Mouse (Mus musculus) left cerebral cortex, postnatal 14 days (tissue): ENCODE measurements at regions not wholly inside any gene's neighbourhood (a gene's known extent, or its start where the extent isn't known, plus 50 kb on each side); places are given as distances from the start of the nearest gene placed in this dataset.

Experiments used
- DNase-seq, 2 experiments: peaks; one replicate each; pipeline ENCODE4 v3.0.0; 2021 to 2022; ENCODE audit warnings: low spot score in 2 of 2, mixed read lengths in 1 of 2
- intact Hi-C: fragments of 180-260 bp; cut with DNase I; formaldehyde crosslinking; loops from one replicate; pipeline ENCODE4 v1.15.1; 2025

GRCm38 (mm10) chr15:63071921-63072320, 773.1 kb downstream of the Gsdmc2 start:
- intact Hi-C loops, result no loop called here
- DNase-seq, result no peak

- DNase-seq, result no peak
- intact Hi-C loops, result no loop called here
Observed at GRCm38 (mm10) chr15:63067126-63067525, 777.9 kb downstream of the Gsdmc2 start.

- no peak for DNase-seq
- intact Hi-C loops, result no loop called here
Observed at GRCm38 (mm10) chr15:63066020-63066439, 778.9 kb downstream of the Gsdmc2 start.

GRCm38 (mm10) chr15:63061891-63062290, 783.1 kb downstream of the Gsdmc2 start:
- no peak for DNase-seq
- intact Hi-C loops, result no loop called here

GRCm38 (mm10) chr15:63060826-63061225, 784.2 kb downstream of the Gsdmc2 start:
- DNase-seq, result no peak
- intact Hi-C loops, result no loop called here

GRCm38 (mm10) chr15:63052570-63053255, 792.3 kb downstream of the Gsdmc2 start:
- DNase-seq, result no peak

GRCm38 (mm10) chr15:63050033-63050432, 794.9 kb downstream of the Gsdmc2 start:
- no peak for DNase-seq
- intact Hi-C loops, result no loop called here

More at GRCm38 (mm10) chr15:63052570-63053255, 792.3 kb downstream of the Gsdmc2 start:
- intact Hi-C loops, result no loop called here

GRCm38 (mm10) chr15:63042367-63042766, 802.6 kb downstream of the Gsdmc2 start:
- no peak for DNase-seq
- intact Hi-C loops, result no loop called here

DNA sequence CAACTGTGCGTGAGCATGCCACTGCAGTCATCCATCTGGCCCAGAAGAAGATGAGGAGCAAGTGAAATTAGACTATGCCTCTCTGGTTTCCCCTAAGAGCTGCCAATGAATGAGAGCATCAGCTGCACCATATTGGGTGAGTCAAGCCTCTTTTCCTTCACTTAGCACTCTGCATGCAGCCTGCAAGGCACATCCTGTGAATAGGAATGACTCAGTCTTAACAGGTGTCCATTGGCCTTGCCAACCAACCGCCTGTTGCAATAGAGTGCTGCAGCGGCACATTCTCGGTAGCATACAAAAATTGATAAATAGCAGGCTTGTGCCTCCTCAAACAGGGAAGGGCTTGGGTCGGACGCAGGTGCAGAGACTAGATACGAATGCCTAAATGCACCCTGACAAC, 808.7 kb downstream of the Gsdmc2 start:
- DNase-seq, result peak; percentile 10 to 15

GRCm38 (mm10) chr15:63020826-63021225, 824.2 kb downstream of the Gsdmc2 start:
- DNase-seq, result no peak
- intact Hi-C loops, result no loop called here

More for the DNA sequence above, 808.7 kb downstream of the Gsdmc2 start:
- intact Hi-C loops, result no loop called here

DNA sequence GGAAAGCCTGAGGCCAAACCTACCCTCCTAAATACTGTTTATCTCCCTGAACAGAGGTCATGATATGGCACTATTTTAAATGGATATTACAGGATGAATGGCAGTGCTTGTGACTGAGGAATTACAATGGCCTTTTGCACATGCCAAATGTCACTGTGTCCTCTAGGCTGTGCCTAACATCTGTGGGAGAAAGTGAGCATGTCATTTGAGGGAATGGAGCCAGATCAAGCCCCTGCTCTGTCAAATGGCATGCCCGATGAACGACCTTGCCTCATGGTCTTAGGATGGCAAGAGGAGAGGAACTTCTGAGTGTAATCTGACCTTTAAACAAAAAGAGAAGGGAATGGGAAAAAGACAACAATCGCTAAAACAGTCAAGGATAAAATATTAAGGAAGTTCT, 827.0 kb downstream of the Gsdmc2 start:
- no peak for DNase-seq
- intact Hi-C loops, result no loop called here

- DNase-seq, result no peak
- intact Hi-C loops, result no loop called here
Observed at GRCm38 (mm10) chr15:63006471-63007228, 838.3 kb downstream of the Gsdmc2 start.

DNA sequence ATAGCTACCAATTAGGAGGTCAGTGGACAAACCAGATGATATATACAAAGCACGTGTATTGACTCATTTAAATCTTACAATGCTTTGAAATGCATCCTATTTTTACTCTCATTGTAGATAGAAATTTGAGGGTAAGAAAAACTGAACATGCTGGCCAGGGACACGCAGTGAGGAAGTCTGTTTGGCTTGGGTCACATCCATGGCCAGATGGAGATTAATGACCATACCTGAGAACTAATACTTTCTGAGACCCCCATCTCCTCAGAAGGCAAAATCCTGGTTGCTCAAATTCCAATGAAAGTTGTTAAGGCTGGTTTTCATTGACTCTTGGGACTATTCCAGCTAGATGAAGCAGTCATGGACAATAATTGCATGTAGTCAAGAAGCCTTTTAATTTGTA, 850.3 kb downstream of the Gsdmc2 start:
- intact Hi-C loops, result no loop called here
- DNase-seq, result no peak

DNA sequence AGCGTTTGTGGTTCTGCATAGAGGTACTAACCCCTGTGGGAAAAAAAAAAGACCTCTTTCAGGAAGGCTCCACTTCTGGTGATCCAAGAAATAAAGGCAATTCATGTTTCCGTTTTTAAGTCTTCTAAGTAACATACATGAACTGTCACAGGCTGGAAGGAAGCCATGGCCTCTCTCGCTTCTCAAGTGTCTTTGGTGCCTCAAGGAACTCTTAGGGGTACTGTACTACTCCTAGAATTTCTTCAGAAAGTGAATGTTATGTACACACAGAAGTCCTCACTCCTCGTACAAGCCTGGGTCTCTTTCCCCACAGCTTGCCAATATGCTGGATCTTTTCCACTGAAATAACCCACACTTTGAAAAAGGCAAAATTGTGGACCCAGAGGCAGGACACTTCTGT, 858.1 kb downstream of the Gsdmc2 start:
- no peak for DNase-seq
- intact Hi-C loops, result no loop called here

GRCm38 (mm10) chr15:62986147-62986546, 858.8 kb downstream of the Gsdmc2 start:
- no peak for DNase-seq
- intact Hi-C loops, result no loop called here

DNA sequence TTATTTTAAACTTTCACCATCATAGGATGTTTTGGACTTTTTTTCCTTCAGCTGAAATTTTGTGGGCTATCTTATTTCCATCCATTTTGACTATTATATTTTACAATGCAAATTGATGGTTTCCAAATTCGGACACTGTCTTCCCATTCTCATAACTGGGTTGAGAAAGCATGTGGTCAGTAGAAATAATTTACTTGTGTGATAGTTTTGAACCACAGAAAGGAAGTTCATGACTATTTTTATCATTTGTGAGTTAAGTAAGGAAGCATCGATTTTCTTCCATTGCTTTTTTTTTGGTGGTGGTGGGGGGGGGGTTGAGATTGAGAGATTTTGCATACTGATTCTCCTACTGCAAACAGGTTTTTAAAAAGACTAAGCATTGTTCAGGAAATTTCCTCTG, 874.4 kb downstream of the Gsdmc2 start:
- no peak for DNase-seq
- intact Hi-C loops, result no loop called here

DNA sequence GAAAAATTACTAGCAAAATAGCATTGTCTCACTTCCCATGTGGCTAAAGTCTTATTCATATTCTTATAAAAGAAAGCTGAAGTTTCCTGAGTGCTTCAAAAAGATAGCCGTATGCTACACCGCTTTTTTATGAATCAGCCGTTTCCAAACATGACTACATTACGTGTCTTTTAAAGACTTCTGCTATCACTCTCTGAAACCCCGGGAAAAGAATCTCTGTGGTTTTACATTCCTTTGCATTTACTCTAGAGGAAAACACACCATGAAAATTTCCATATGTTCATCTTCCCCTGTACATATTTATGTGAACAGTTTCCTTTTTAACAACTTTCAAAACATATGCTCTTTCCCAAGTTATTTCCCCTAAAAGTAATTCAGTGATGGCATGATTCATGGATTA, 882.3 kb downstream of the Gsdmc2 start:
- DNase-seq, result peak in 1 of 2 experiments; percentile 4
- intact Hi-C loops, result no loop called here

DNA sequence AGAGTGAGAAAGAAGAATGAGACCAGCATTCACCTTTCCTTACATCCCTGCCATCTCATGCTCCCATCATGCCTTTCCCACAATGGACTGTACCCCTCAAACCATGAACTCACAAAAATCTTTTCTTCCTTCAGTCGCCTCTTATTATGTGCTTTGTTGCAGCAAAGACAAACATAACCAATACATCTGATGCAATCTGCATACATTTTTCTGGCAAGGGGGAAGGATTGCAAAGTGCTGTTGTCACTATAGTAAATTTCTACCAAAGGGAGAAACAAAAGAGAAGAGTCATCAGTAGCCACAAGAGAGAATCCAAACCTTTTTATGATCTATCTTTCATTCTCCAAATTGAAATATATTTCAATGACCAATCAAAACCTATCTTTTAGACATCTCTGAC, 884.4 kb downstream of the Gsdmc2 start:
- intact Hi-C loops, result no loop called here
- no peak for DNase-seq

DNA sequence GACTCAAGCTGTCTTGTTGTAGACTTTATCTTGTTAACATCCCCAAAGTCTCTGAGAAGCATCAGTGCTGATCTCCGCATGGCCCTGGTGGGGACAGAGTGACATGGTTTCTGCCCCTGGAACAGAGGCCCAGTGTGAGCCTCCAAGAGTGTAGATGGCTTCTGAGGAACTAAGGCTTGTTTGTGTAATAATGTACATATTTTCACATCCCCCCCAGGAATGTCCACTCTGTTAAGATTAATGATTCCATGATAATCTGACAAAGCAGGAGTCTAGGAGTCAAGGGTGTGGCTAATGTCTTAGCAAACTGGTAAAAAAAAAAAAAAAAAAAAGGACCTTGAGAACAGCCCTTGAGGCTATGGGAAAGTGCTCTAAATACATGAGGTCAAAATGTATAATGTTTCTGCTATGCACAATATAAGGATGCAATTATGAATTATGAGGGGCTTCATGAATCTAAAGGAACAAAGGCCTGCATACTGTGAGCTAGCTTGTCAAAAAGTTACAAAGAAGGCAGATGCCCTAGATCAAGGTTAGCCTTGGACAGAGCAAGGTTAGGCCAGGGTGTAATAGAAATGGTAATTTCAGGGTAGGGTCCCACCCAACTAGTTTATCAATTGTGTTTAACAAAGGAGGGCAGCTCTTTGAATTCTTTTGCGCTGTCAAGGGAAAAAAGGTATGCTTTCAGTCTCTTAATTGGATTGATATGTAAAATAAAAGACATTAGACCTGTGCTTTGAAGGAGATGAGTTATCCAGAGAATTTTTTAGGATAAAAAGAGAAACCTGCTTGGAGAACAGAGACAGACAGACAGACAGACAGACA, 886.3 kb downstream of the Gsdmc2 start:
- DNase-seq, result no peak
- intact Hi-C loops, result no loop called here

DNA sequence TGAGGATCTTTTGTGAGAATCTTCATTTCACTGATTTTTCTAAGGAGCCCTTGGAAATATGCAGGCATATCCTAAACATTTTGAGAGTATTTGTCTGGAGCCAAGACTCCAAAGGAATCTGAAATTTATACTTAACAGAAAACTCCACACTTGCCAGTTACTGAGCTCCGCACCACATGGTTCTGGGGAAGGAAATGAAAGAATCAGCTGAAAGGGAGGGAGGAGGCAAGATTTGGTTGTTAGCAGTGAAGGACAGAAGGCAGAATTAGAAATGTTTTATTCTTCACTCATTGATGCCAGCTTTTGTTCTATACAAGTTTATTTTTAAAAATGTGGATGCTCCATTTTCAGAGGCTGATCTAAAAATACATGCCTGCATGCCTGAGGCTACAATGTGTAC, 890.1 kb downstream of the Gsdmc2 start:
- intact Hi-C loops, result loop anchor here (5.0 kb wide), 1 partner anchor 53 kb away; no protein-coding TSS in a partner anchor

More for the DNA sequence above, 890.1 kb downstream of the Gsdmc2 start:
- peak; percentile 30 to 40 for DNase-seq
